Mouse (Mus musculus) large intestine, adult 2 months (tissue): ENCODE measurements at regions not wholly inside any gene's neighbourhood (a gene's known extent, or its start where the extent isn't known, plus 50 kb on each side); places are given as distances from the start of the nearest gene placed in this dataset.

Source experiments
- DNase-seq: peaks from one replicate; pipeline ENCODE4 v3.0.0-alpha.2; 2012; ENCODE audit warnings: low read depth, low spot score
- WGBS: fragments of 180-500 bp; shearing (Covaris S2); methylation state at CpG from one replicate; pipeline ENCODE4 v1.1.7; 2018; 5-methylcytosine and 5-hydroxymethylcytosine counted together

DNA sequence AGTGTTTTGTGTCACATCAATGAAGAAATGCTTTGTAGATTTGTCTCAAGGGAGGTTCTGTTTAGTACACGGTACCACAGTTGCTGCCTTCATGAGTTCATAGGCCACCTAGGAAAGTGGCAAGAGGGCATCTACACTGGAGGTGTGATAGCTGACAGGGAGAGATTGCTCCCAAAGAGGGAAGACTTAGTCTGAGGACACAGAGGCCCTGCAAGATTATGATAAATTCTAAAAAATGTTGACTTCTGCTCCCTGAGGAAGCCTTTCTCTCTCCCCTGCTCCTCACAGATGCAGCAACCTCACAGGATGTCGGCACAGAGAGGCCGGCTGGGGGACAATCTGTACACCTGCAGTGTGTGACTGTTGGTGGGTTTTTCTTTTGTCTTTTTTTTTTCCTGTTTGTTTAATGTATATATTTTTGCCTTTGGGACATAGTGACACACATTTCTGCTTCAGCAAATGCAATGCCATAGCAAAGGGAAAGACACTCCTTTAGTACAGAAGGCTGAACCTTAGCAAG is 133.5 kb upstream of the Lpp start:
- 91% methylated on average over 3 of the region's 3 CpGs for WGBS

DNA sequence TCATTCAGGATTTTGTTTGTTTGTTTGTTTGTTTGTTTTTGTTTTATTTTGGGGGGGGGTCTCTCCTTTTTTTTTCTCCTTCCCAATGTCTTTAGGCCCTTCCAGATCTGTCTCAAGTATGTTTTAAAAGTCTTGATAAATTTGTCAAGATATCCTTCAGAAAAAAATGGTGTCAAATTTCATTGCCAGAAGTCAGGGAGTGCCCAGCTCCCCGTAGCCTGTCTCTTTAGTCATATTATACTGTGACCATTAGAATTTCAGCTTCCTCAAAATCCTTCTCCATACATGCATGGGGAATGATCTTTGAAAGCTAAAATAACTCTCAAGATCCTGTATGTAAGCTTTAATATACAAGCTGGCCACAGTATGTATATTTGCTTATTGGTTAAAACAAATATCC is 134.3 kb upstream of the Lpp start:
- DNase-seq: no peak
- 69% methylated on average over 1 of the region's 1 CpGs for WGBS

More for the DNA sequence above, 133.5 kb upstream of the Lpp start:
- DNase-seq: no peak

DNA sequence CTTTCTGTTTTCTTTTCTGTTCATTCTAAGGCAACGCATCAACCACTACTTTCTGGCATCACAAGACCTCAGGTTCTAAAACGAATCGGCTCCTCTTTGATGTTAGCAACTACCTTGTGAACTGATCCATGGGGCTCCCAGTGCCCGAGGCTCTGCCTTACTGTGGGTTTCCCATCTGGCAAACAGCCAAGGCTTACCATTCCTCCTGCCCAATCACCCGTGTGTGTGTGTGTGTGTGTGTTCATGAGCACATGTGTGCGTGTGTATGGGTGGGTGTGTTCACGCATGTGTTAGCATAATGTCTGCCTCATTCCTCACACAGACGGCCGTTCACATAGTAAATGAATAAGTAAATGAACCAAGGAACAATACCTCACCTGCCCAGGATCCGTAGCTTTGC is 138.3 kb upstream of the Lpp start:
- no peak for DNase-seq
- WGBS: 58% methylated on average over 10 of the region's 10 CpGs

DNA sequence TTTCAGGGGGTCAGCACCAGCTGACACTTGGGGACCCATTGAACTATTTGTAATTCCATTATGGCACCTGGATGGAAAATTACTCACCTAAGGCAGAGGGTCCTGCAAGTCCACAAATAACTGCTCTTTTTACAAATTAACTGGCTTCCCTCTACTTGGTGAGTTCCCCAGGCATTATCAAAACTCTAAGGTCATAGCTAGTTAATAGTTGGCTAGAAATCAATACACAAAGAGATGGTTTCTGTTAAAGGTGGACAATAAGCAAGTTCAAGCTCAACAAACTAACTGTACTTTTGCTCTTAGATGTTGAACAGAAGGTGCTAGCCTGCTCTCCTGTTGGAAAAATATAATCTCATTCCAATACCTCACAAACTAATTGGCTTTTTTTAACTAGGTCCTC is 138.7 kb upstream of the Lpp start:
- DNase-seq: no peak

DNA sequence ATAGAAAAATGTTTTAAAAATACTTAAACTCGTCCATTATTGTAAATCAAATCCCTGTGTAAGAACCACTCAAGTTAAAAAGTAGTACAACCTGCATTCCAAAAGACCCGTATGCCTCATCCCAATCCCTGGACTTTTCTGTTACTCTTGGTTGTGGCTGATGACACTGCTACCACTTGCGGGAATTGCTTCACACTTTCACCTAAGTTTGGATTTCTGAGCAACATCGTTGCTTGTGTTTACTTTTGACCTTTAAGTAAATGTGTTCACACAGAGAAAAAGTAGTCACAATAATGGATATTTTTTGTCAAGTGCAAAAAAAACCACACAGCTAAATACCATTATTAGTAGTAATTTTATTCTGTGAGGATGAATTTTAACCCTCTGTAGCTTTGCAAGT is 139.2 kb upstream of the Lpp start:
- no peak for DNase-seq
- WGBS: 77% methylated on average over 4 of the region's 4 CpGs

DNA sequence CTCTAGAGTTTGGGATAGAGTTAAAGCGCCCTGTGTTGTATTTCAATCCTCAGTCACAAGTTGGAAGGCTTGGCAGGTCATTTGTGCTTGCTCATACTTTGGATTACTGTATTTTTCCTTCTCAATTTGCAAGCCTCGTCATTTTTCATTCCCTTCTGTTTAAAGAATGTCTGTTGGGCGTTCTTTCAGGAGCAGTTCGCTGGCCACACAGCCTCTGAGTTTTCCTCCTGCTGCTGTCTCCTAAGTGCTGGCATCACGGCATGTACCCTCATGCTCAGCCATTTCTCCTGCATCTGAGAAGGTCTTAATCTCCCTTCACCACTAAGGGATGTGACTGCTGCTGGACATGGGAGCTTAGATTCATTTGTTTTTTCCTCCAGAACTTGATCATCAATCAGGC is 146.0 kb upstream of the Lpp start:
- 66% methylated on average over 5 of the region's 5 CpGs for WGBS
- no peak for DNase-seq

DNA sequence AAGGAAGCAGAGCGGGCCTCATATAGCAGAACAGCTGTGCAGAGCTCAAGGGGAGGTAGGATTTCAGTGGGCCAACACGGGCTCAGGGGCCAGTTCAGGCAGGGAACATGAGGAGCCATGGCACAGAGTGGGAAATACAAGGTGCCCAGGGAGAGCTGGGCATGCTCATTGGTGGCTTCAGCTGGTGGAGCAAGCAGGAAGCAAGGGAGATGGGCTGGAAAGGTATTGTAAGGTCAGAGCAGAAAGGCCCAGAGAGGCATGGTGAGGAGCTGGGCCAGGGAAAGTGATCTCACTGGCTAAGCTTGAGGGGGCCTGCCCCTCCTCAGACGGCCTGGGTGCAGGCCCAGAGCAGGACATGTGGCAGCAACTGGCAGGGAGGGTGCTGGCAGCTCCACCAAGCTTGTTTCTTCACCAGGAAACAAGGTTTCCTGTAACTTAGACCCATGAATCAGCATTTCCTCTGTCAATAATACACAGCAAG is 155.2 kb upstream of the Lpp start:
- DNase-seq: no peak
- WGBS: 45% methylated on average over 3 of the region's 3 CpGs

DNA sequence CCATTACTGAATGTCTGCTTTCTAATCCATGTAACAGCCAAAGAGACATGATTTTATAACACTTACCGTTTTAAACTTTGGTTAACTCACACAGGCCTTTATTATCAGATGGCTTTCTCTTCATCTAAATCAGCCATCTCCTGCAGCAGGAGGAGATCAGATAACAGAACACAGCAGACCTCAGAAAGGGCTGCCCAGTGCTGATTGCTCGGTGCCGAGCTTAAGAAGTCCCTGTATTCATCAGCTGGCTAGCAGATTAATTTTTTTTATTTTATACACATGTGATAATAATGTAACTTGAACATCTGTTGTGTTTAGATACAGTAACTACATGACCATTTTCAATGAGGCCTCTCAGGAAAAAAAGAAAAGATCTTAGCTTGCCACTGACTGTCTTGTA is 155.9 kb upstream of the Lpp start:
- 77% methylated on average over 3 of the region's 3 CpGs for WGBS
- no peak for DNase-seq

DNA sequence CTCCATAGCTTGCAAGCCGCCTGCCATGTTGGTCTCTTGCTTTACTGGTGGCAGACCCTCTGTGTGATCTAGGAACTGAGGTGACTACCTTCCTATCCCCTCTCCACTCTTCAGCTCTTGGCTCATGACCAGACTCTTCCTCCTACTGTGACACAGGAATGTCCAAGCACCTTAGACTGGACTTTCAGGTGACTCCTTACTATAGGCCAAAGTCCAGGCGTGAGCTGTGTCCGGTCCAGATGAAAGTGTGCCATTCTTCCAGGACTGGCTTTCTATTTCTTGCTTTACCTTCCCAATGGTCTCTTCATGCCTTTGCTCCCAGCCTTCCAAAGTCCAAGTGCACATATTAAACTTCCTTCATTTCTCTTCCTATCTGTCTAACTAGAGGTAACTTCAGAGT is 156.3 kb upstream of the Lpp start:
- 84% methylated on average over 3 of the region's 3 CpGs for WGBS

DNA sequence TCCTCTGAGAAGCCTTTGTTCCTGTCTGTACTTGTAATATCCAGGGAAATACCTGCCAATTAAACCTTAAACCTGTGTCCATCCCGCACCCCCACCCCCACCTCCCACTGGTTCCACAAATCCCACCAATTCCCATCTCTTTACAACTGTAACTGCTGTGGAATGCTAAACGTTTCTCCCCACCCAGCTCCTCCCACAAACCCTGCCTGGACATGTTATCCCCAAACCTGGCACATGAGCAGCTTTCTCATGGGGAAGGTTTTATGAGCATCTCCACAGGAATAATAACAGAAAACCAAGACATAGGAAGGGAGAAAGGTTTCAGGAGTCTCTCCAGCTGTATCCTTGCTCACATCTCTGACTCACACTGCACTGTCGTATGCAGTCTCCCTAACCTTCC is 156.8 kb upstream of the Lpp start:
- 57% methylated on average over 3 of the region's 3 CpGs for WGBS
- DNase-seq: no peak

More for the DNA sequence above, 156.3 kb upstream of the Lpp start:
- no peak for DNase-seq

DNA sequence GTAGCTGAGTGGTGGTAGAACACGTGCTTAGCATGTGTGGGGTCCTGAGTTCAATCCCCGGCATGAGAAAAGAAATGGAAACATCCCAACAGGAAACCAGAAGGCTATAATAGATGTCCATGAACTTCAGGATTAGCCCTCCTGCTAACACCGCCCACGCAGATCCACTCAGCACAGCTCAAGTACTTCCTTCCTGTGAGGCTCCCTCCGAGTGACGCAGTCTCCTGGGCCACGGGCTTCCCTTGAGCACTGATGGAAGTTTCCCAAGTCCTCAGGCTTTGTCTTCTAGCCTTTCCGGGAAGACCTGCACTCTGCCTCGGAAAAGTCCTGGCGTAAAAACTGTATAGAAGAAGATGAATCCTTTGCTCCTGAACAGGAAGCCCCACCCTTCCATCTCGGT is 158.5 kb upstream of the Lpp start:
- WGBS: 79% methylated on average over 11 of the region's 11 CpGs
- no peak for DNase-seq

DNA sequence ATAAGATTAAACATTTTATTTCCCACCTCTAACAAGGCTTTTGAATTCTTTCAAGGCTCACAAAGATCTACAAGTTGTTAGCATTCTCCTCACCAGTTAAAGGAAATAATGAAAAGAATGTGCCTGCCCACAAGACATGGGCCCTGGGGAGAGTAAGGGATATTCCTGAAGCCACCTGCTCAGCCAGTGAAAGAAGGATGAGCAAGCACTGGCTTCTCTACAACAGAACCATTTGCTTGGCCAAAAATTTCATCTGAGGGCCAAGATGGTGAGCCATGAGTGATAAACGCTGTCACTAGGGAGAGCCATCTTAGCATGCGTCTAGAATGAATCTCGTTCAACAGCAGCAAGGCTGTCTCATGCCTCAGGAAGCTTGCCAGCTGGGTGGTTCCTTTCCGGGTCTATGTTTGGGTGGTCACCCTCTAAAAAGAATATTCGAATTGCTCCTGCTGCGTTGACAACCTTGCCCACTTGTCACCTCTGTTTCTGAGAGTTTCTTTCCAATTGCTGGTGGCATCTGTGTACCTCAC is 161.2 kb upstream of the Lpp start:
- no peak for DNase-seq
- 87% methylated on average over 6 of the region's 6 CpGs for WGBS

DNA sequence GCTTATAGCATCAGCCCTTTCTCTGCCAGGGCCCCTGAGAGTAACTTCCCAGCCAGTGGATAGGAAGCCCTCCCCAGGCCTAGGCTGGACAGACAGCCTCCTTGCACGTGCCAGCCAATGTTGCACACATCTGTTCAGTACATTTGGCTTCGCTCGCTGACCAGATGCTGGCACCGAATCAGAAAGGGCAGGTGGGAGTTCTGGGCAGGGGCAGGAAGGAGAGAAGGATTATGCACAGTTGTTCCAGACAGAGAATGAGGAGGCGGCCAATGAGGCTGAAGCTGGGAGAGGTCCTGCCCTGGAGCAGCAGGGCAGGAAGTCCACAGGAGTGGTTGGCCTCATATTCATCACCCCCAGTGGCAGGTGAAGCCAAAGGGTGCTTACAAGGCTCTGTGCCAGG is 161.8 kb upstream of the Lpp start:
- DNase-seq: no peak
- WGBS: 50% methylated on average over 5 of the region's 5 CpGs

DNA sequence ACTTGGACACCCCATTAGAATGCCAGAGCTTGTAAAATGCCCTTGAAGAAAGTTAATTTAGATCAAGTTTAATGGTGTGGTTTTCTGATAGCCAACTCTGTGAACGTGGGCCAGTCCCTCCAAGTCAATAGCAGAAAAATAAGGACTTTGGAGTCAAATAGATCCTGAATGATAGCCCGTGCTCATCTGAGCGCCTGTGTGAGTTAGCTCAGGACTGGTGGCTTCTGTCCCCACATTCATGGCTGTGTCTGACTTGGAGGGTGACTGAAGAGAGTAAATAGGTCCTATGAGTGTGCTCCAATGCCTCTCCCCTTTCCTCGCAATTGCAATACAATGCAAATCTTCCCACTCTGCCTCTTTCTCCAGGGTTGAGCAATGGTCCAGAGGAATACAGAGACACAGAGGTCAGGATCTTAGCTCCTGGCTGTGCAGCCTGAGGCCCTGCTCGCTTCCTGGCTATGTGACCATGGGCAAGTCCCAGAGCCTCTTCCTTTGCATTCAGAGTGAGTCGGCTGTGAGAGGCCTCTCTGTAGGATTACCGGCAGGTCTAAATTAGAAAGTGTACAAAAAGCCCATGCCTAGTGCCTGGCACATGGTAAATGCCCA is 164.2 kb upstream of the Lpp start:
- no peak for DNase-seq
- WGBS: 64% methylated on average over 7 of the region's 7 CpGs

DNA sequence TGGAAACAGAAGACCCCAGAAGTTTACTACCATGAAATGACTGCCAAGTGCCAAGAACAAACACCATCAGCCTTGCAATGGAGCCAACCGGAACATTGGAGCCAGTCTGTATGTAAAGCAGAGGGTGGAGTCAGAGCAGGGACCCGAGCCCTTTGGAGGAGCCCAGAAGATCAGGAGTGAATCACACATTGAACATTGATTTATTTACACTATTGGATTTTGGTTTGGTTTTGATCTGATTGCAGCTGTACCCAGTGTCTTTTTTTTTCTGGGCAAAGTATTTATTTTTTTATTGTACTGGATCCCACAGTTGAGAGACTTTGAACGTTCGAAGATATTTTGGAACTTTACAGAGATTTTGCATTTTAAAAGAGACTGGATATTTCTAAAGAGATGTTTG is 167.4 kb upstream of the Lpp start:
- WGBS: 75% methylated on average over 4 of the region's 4 CpGs
- no peak for DNase-seq

DNA sequence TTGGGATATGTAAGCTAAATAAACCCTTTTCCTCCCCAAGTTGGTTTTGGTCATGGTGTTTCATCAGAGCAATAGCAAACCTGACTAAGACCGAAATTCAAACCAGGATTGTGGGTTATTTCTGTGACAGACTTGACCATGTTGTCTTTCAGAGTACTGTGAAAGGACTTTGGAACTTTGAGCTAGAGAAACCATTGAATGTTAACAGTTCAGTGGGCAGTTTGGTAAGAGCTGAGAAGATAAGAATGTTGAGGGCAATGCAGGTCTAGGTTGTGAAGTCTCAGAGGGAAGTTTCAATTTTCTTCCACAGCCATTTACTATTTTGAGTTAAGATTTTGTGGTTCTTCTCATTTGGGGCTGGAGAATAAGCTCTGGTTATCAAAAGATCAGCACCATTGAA is 168.2 kb upstream of the Lpp start:
- WGBS: 92% methylated on average over 1 of the region's 1 CpGs
- no peak for DNase-seq

DNA sequence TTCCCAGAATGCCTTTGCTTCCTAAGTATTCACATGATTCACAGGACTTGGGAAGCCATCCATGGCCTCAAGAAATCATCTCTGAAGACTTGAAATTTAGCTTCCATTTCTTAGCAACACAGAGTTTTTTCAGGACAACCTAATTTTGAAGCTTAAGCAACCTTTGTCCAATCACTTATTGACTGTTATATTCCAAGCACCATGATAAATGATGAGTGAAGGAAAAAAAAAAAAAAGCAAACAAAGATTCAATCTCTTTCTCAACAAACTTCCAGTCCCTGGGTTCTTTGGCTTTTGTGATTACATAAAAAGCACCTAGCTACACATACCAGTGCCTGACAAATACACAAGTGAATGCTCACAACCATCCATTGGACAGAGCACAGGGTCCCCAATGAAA is 169.4 kb upstream of the Lpp start:
- DNase-seq: no peak

DNA sequence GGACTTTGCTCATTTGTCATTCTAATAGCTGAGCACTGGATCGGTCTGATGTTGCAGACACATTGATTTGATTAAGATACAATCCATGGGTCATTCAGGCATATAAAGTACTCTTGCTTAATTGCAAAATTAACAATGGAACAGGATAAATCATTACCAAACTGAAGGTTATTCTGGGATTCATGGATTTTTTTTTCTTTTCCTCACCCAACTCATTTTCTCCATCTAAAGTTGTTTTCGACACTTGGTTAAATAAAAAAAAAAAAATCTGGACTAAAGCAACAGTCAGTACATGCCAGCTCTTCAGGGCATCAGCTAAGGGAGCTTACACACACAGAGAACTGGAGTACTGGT is 169.8 kb upstream of the Lpp start:
- WGBS: 71% methylated on average over 2 of the region's 2 CpGs
- DNase-seq: no peak

DNA sequence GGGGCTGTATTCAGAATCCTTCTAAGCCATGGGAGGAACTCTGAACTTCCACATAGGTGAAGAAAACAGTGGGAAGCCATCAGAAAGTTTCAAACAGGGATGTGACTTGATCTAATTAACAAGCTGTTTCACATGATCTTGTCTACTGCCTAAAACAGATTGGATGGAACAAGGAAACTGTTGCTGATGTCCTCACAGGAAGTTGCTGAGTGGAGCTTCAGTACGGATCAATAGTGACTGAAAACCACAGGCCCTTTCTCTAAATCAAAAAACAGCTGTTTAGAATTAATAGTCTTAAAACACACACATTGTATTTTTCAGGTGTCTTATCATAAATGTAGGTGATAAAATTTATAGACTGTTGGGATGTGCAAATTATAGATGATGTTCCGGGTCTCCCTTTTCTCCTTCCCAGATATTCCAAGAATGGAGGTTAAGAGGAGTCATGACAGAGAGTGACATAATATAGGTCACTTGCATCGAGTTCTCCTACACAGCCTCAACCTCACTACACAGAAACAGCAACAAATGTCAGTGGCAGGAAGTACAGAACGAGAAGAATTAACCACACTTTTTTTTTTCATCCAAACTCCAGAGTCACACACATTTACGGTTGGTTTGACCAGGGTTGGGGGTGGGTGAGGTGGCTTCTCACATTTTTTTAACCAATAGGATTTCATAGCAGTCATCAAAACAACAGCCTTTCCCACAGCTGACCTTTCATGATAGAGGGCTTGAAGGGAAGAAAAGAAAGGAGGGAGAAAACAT is 170.4 kb upstream of the Lpp start:
- WGBS: 70% methylated on average over 5 of the region's 5 CpGs
- no peak for DNase-seq

DNA sequence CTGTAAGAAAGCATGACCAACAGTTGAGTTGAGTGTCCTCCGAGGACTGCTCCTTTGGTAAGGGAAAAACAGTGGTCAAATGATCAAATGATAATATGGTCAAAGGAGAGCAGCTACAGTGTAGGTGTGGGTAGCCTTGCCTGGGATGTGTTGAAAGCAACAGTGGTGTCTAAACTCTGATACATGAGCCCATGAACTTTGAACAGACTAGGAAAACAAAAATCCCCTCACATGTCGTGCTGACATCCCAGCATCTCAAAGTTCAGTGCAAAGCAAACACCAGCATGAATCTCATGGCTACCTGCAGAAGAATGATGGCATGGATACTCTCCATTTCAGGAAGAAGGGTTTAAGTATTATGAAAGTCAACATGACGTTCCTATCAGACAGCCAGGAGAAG is 171.3 kb upstream of the Lpp start:
- no peak for DNase-seq

DNA sequence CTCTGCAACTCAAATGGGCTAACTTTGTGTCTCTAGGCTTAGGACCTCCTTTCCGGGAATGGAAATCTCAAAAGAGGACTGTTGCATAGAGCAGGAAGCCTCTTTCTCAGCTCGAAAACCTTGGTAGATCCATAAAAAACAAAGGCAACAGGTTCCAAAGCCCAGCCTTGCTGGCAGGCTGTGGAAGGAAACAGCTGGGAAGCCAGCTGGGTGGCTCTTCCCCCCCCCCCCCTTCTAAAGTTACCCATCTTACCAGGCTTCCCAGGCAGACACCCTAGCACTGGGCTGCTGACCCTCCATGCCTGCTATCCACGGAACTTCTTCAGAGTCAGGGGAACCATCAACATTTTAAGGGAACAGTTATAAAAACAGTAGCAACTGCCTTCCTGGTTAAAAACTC is 172.7 kb upstream of the Lpp start:
- DNase-seq: no peak
- WGBS: 51% methylated on average over 3 of the region's 3 CpGs

More for the DNA sequence above, 171.3 kb upstream of the Lpp start:
- WGBS: 71% methylated on average over 3 of the region's 3 CpGs
